Mouse (Mus musculus) midbrain, postnatal 0 days (tissue): ENCODE measurements around the gene Chn2. TPM values are rescaled to one million over a fixed set of nuclear protein-coding genes. Genes with fewer than 3 reads are reported as not detected.

ENCODE experiments used
- ATAC-seq: fragments of 200-750 bp; cut with Nextera tagmentation; 2 replicates; pipeline ENCODE4 v1.8.0; 2017; ENCODE audit warnings: moderate number of reproducible peaks, mild to moderate bottlenecking, moderate TSS enrichment, moderate library complexity; ENCODE audit not compliant: low FRiP score
- DNase-seq: peaks from one replicate; pipeline ENCODE4 v3.0.0-alpha.2; 2015; ENCODE audit warnings: low spot score
- H3K27ac ChIP-seq: fragments of 300-500 bp; sonication (generic); 2 replicates; pipeline ENCODE4 v1.5.1; 2014; ENCODE audit warnings: low read depth, mild to moderate bottlenecking, low read length, mixed read lengths
- H3K27me3 ChIP-seq: fragments of 300-500 bp; sonication (generic); 2 replicates; pipeline ENCODE4 v1.6.1; 2014; ENCODE audit warnings: low read length, control low read depth, mixed read lengths; ENCODE audit not compliant: insufficient read depth
- H3K36me3 ChIP-seq: fragments of 300-500 bp; sonication (generic); 2 replicates; pipeline ENCODE4 v1.6.1; 2014; ENCODE audit warnings: low read length, control low read depth, mixed read lengths; ENCODE audit not compliant: insufficient read depth
- H3K4me1 ChIP-seq: fragments of 300-500 bp; sonication (generic); 2 replicates; pipeline ENCODE4 v1.6.1; 2014; ENCODE audit warnings: mild to moderate bottlenecking, control low read depth, antibody characterized with exemption, low read length, mixed read lengths; ENCODE audit not compliant: insufficient read depth
- H3K4me2 ChIP-seq: fragments of 300-500 bp; sonication (generic); 2 replicates; pipeline ENCODE4 v1.6.1; 2014; ENCODE audit warnings: low read depth, mild to moderate bottlenecking, low read length, mixed read lengths; ENCODE audit not compliant: poor library complexity, severe bottlenecking
- H3K4me3 ChIP-seq: fragments of 300-500 bp; sonication (generic); 2 replicates; pipeline ENCODE4 v1.5.1; 2014; ENCODE audit warnings: low read depth, mild to moderate bottlenecking, low read length, moderate library complexity
- H3K9ac ChIP-seq: fragments of 300-500 bp; sonication (generic); replicated peaks from 2 replicates; pipeline ENCODE4 v1.6.1; 2014; ENCODE audit warnings: mild to moderate bottlenecking, low read length, moderate library complexity, mixed read lengths; ENCODE audit not compliant: poor library complexity, severe bottlenecking
- H3K9me3 ChIP-seq: fragments of 300-500 bp; sonication (generic); 2 replicates; pipeline ENCODE4 v1.6.1; 2016; ENCODE audit warnings: low read length, control low read depth
- CTCF ChIP-seq: IDR thresholded peaks from 2 replicates; pipeline ENCODE4 v1.5.1; 2016; ENCODE audit warnings: antibody characterized with exemption, mild to moderate bottlenecking
- WGBS: fragments of 180-500 bp; shearing (Covaris S2); extraction: QIAGEN DNeasy Blood & Tissue Kit; methylation state at CpG from one replicate; pipeline ENCODE4 v1.1.7; 2014; 5-methylcytosine and 5-hydroxymethylcytosine counted together
- polyA plus RNA-seq: library from polyadenylated mRNA; unstranded; fragments of >200 nt; fragmentation: Nextera tagmentation; extraction: Ambion mirVana; gene quantifications from 2 replicates; pipeline ENCODE4 v1.2.1, GENCODE M21; 2015
- total RNA-seq: library from RNA; depleted of rRNA; stranded (reverse); fragments of >200 nt; gene quantifications from 2 replicates; pipeline ENCODE4 v1.2.3, GENCODE M21; 2014

Chn2 gene
- total and polyA plus RNA-seq, 2 experiments from 2014 or later, result 21.4 to 36.4 TPM

GRCm38 (mm10) chr6:54264537-54264936 is 225.2 kb downstream of the Chn2 start:
- Histone ChIP-seq H3K4me1 (no peaks in the 10 kb centered on the region), H3K4me3 (no peak overlapping the region), H3K4me2 (no peak overlapping the region), H3K27me3 (no peaks in the 10 kb centered on the region), H3K9me3 (no peaks in the 10 kb centered on the region), H3K27ac (no peak overlapping the region), H3K9ac (no peak overlapping the region), H3K36me3 (no peaks in the 10 kb centered on the region)
- DNase-seq (no peak), ATAC-seq (no peak)
- TF ChIP-seq CTCF, result no peak
- WGBS, result 70% methylated on average over 7 of the region's 7 CpGs

DNA sequence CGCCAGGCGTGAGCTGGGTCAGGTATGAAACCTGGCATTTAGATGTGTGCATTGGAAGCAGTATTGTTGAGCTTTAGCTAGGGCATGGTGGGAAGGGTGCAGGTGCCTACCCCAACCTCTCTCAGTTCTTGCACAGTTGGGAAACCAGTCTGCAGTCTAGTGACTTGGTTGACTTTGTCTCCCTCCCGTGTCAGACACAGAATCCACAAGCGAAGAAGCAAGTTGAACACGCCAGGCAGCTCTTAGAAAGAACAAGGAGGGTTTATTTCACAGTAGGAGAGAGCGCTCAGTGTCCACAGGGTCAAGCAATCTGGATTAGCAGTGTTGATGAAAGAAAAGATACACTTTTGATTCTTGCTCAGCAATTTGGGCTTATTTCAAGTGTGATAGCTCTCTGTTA is 226.0 kb downstream of the Chn2 start:
- DNase-seq (no peak), ATAC-seq (no peak)
- Histone ChIP-seq H3K9me3 (no peaks in the 10 kb centered on the region), H3K27me3 (no peaks in the 10 kb centered on the region), H3K4me2 (no peak overlapping the region), H3K4me1 (no peaks in the 10 kb centered on the region), H3K27ac (no peak overlapping the region), H3K9ac (no peak overlapping the region), H3K4me3 (no peak overlapping the region), H3K36me3 (no peaks in the 10 kb centered on the region)
- WGBS, result 85% methylated on average over 6 of the region's 6 CpGs
- TF ChIP-seq CTCF, result no peak

GRCm38 (mm10) chr6:54272556-54273378 is 233.4 kb downstream of the Chn2 start:
- H3K4me2 ChIP-seq, result no peak overlapping the region
- H3K4me3 ChIP-seq, result no peak overlapping the region
- H3K4me1 ChIP-seq, result peaks cover 3% of the 10 kb centered on the region; the same call in 1 of the 2 replicates
- no peaks in the 10 kb centered on the region for H3K36me3 ChIP-seq
- H3K9ac ChIP-seq, result no peak overlapping the region
- 60% methylated on average over 14 of the region's 14 CpGs for WGBS
- no peaks in the 10 kb centered on the region for H3K27me3 ChIP-seq
- DNase-seq (no peak), ATAC-seq (no peak)
- no peak for TF ChIP-seq CTCF
- H3K9me3 ChIP-seq, result no peaks in the 10 kb centered on the region
- no peak overlapping the region for H3K27ac ChIP-seq

DNA sequence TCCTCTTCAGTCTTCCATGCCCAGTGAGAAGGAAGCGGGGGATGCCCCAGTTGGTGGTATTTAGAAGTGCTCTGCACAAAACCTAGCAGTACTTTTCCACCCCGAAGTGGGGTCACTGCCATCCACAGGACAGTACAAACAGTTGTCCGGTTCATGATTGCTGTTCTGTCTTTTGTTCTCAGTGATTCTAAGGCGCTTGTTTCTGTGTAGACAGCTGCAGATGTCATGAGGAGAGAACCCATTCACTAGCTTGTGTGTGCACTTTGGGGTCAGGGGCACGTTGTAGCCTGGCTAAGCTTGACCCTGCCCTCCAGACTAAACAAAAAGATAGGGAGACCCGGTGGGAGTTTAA is 234.0 kb downstream of the Chn2 start:
- no peaks in the 10 kb centered on the region for H3K9me3 ChIP-seq
- no peak for DNase-seq
- 58% methylated on average over 6 of the region's 6 CpGs for WGBS
- no peak for ATAC-seq
- H3K4me2 ChIP-seq, result no peak overlapping the region
- no peak overlapping the region for H3K4me3 ChIP-seq
- H3K27ac ChIP-seq, result no peak overlapping the region
- H3K4me1 ChIP-seq, result peaks cover 3% of the 10 kb centered on the region; the same call in 1 of the 2 replicates
- no peak overlapping the region for H3K9ac ChIP-seq
- no peaks in the 10 kb centered on the region for H3K27me3 ChIP-seq
- H3K36me3 ChIP-seq, result no peaks in the 10 kb centered on the region
- TF ChIP-seq CTCF, result no peak

GRCm38 (mm10) chr6:54277234-54277633 is 237.9 kb downstream of the Chn2 start:
- H3K9me3 ChIP-seq, result no peaks in the 10 kb centered on the region
- H3K4me3 ChIP-seq, result no peak overlapping the region
- H3K4me1 ChIP-seq, result no peaks in the 10 kb centered on the region; the same call in 1 of the 2 replicates
- DNase-seq, result peak; percentile 41
- 77% methylated on average over 4 of the region's 4 CpGs for WGBS
- no peaks in the 10 kb centered on the region for H3K27me3 ChIP-seq
- no peaks in the 10 kb centered on the region for H3K36me3 ChIP-seq
- no peak overlapping the region for H3K9ac ChIP-seq
- no peak overlapping the region for H3K27ac ChIP-seq
- H3K4me2 ChIP-seq, result no peak overlapping the region
- no peak for ATAC-seq
- TF ChIP-seq CTCF, result no peak

- H3K27ac ChIP-seq, result no peak overlapping the region
- no peaks in the 10 kb centered on the region for H3K36me3 ChIP-seq
- H3K27me3 ChIP-seq, result no peaks in the 10 kb centered on the region
- H3K4me1 ChIP-seq, result no peaks in the 10 kb centered on the region; the same call in 1 of the 2 replicates
- no peaks in the 10 kb centered on the region for H3K9me3 ChIP-seq
- WGBS, result 31% methylated on average over 5 of the region's 5 CpGs
- TF ChIP-seq CTCF, result no peak
- H3K4me3 ChIP-seq, result no peak overlapping the region
- ATAC-seq (no peak), DNase-seq (no peak)
- no peak overlapping the region for H3K4me2 ChIP-seq
- H3K9ac ChIP-seq, result no peak overlapping the region
Observed at GRCm38 (mm10) chr6:54277828-54278227, 238.5 kb downstream of the Chn2 start.
